Mouse (Mus musculus) kidney, adult 2 months (tissue): ENCODE data around the gene Pdpk1.

Experiments
- CTCF ChIP-seq: fragments of 200-500 bp; conservative IDR thresholded peaks from 2 replicates; pipeline ENCODE4 v1.5.1; 2011; ENCODE audit warnings: low read depth, mild to moderate bottlenecking, control low read depth, low read length, moderate library complexity, mixed read lengths; ENCODE audit not compliant: insufficient read depth, insufficient read length
- POLR2A ChIP-seq: fragments of 200-500 bp; IDR thresholded peaks from one replicate; pipeline ENCODE4 v1.6.1; 2011; ENCODE audit warnings: low read depth, low read length, control low read depth

DNA sequence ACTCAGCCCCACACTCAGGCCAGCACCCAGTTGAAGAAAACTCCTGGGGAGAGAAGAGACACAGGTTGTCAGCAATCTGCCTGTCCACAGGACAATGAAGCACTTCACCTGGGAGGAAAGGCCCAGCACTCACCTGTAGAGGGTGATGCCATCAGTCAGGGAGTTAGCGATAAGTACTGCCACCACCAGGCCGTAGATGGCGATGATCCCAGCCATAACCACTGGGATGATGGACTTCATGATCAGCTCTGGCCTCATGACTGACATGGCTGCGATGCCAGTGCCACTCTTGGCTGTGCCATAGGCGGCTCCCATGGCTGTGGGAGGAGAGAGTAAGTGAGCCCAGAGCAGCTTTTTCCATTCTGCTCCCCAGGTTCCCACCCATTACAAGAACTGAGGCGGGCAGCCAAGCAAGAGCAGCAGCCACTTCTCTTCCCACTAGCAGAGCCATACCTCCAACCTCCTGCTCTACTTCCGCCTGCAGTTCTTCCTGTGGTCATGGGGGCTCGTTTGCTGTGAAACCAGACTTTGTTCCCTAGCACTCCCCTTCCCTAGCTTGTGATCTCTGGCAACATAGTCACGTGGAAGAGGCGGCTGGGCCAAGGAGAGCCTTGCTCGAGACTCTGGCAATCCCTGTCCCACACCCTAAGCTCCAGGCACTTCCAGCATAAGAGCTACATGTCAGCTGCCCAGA, 14.0 kb upstream of the Pdpk1 start:
- no peak for TF ChIP-seq POLR2A
- TF ChIP-seq CTCF, result 0 out of 2 replicates have a peak, but pooled peaks have one; percentile 5
